8 mouse cellular contexts compared by ENCODE assay signal in the genomic region with DNA sequence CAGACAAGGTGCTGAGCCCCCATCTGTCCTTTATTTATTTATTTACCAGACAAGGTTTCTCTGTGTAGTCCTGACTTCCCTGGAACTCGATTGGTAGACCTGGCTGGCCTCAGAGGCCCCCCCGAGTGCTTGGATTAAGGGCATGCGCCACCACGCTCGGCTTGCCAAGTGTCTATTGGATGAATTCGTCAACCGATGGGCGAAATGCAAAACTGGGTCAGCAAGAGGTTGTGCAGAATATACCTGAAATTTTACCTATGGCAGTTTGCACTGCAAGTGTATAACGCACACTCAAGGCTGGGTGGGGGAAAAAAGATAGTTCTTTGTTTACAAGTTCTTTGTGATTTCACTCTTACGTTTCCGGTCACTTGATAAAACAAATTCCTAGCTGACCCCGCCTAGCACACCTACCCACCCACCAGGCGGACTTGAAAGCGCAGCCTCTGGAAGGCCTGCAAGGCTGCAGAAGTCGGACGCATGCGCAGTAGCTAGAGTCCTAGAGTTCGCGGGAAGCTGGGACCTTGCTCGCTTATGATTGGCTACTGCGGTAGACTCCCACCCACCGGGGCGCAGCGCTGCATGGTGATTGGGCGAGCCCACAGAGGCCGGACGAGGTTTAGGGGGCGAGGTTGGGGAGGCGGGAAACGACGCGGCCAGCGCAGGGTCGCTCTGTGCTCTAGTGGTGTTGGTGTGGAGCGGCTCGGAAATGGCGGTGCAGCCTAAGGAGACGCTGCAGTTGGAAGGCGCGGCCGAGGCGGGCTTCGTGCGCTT. TPM values are rescaled to one million over a fixed set of nuclear protein-coding genes. Genes with fewer than 3 reads are reported as not detected.
DNase-seq lines count a peak whose midpoint lies in the region; ATAC-seq lines count a peak whose summit lies in the region.

A gene (plus strand): TSS at position 441 of the 771 bp plus-strand sequence.

- peak; percentile 94 for ATAC-seq in megakaryocyte progenitor cell, adult 5-6 weeks (replicated peaks; ENCODE audit: poor library complexity)

- peak; percentile 98 for DNase-seq in adipocyte (ENCODE audit: low spot score)
- DNase-seq in embryo, embryonic 10 days (ENCODE audit: low spot score), result peak; percentile 100
- DNase-seq in gastrocnemius, postnatal 10 days, result peak; percentile 97
- peak; percentile 99 for DNase-seq in induced T-regulatory cell, adult 2 months (ENCODE audit: low read depth)
- peak; percentile 92 to 98 for DNase-seq in left cerebral cortex, adult 9 months (ENCODE audit: low spot score in 2 of 2)
- DNase-seq in right cerebral cortex, postnatal 14 days, result peak; percentile 97
- DNase-seq in urinary bladder, postnatal 36 days (ENCODE audit: low spot score in 2 of 2), result peak; percentile 92 to 97

RNA-seq across cellular contexts. Expression of the gene that starts here (rescaled TPM):
- 10 to 100 TPM; 11.5 to 14.9 TPM for total RNA-seq in gastrocnemius, postnatal 10 days (2021)
- 35.3 and 46.8 TPM in 2 replicates for total RNA-seq in megakaryocyte progenitor cell, adult 5-6 weeks (2015)
- total RNA-seq in megakaryocyte progenitor cell, adult 5-6 weeks (2017), result 75.0 and 95.0 TPM in 2 replicates

Comparison
In these comparisons a context has a peak if more than half of its experiments do, and no peak if none do; other contexts are left out.
1. Peak in every context shown above with its lines: DNase-seq and ATAC-seq.